Mouse (Mus musculus) midbrain, embryonic 12.5 days (tissue): ENCODE measurements around the gene Ssh2. TPM values are rescaled to one million over a fixed set of nuclear protein-coding genes. Genes with fewer than 3 reads are reported as not detected.

Experiments
- polyA plus RNA-seq: library from polyadenylated mRNA; unstranded; fragments of >200 nt; fragmentation: Nextera tagmentation; extraction: Ambion mirVana; gene quantifications from 2 replicates; pipeline ENCODE4 v1.2.1, GENCODE M21; 2016

Gene Ssh2
- polyA plus RNA-seq, 1 experiment from 2014 or later = 15.1 TPM

Other genes starting within 250 kb of the Ssh2 start
- gene Slc6a4, start 217.7 kb upstream of the Ssh2 start, polyA plus RNA-seq = 0.63 and 0.80 TPM in 2 replicates
- 66.4 and 80.4 TPM in 2 replicates for gene Nsrp1, start 137.9 kb upstream of the Ssh2 start, polyA plus RNA-seq
- 0.75 and 0.97 TPM in 2 replicates for gene Efcab5, start 27.3 kb upstream of the Ssh2 start, polyA plus RNA-seq
- 0.13 TPM in 1 of 2 replicates, not detected in the other for gene Coro6, start 246.1 kb downstream of the Ssh2 start, polyA plus RNA-seq